Mouse (Mus musculus) thymus, adult 2 months (tissue): ENCODE data around the gene Gid4. TPM values are rescaled to one million over a fixed set of nuclear protein-coding genes. Genes with fewer than 3 reads are reported as not detected.

Experiments used
- DNase-seq: peaks from one replicate; pipeline ENCODE4 v3.0.0; 2021
- H3K27ac ChIP-seq: fragments of 200-500 bp; 2 replicates; pipeline ENCODE4 v1.5.1; 2012; ENCODE audit warnings: low read length, control low read depth; ENCODE audit not compliant: control insufficient read depth, insufficient read depth
- H3K27me3 ChIP-seq: fragments of 200-500 bp; 2 replicates; pipeline ENCODE4 v1.6.1; 2012; ENCODE audit warnings: mild to moderate bottlenecking, low read length, moderate library complexity, mixed read lengths; ENCODE audit not compliant: control insufficient read depth, insufficient read depth
- H3K36me3 ChIP-seq: fragments of 200-500 bp; 2 replicates; pipeline ENCODE4 v1.6.1; 2012; ENCODE audit warnings: mild to moderate bottlenecking, low read length, moderate library complexity; ENCODE audit not compliant: control insufficient read depth, insufficient read depth
- H3K4me1 ChIP-seq: fragments of 200-500 bp; replicated peaks from 2 replicates; pipeline ENCODE4 v1.6.1; 2012; ENCODE audit warnings: low read length; ENCODE audit not compliant: control insufficient read depth, insufficient read depth
- H3K4me3 ChIP-seq: fragments of 200-500 bp; 2 replicates; pipeline ENCODE4 v1.5.1; 2012; ENCODE audit warnings: mild to moderate bottlenecking, low read length, control low read depth, moderate library complexity; ENCODE audit not compliant: control insufficient read depth, insufficient read depth
- CTCF ChIP-seq: fragments of 200-500 bp; IDR thresholded peaks from 2 replicates; pipeline ENCODE4 v1.5.1; 2012; ENCODE audit warnings: mild to moderate bottlenecking, control low read depth, low read length, moderate library complexity, borderline replicate concordance; ENCODE audit not compliant: control insufficient read depth, poor library complexity, insufficient read depth; ENCODE audit errors: extremely low read depth
- POLR2A ChIP-seq: fragments of 200-500 bp; IDR thresholded peaks from 2 replicates; pipeline ENCODE4 v1.6.1; 2012; ENCODE audit warnings: mild to moderate bottlenecking, low read length, control low read depth, moderate library complexity; ENCODE audit not compliant: control insufficient read depth, poor library complexity, insufficient read depth; ENCODE audit errors: extremely low read depth
- WGBS: fragments of 180-500 bp; shearing (Covaris S2); methylation state at CpG from one replicate; pipeline ENCODE4 v1.1.7; 2018; 5-methylcytosine and 5-hydroxymethylcytosine counted together
- polyA plus RNA-seq: library from polyadenylated mRNA; depleted of rRNA; stranded (reverse); fragments of >200 nt; gene quantifications from 2 replicates; pipeline ENCODE4 v1.2.3, GENCODE M21; 2012

The Gid4 gene
- polyA plus RNA-seq, 1 experiment: 20.3 TPM

- Histone ChIP-seq H3K4me1 (no peaks in the 10 kb centered on the region), H3K27me3 (no peaks in the 10 kb centered on the region), H3K4me3 (no peak overlapping the region), H3K36me3 (peaks cover 43% of the 10 kb centered on the region), H3K27ac (no peak overlapping the region)
- TF ChIP-seq POLR2A: no peak
- no peak for TF ChIP-seq CTCF
- no peak for DNase-seq
- WGBS: 96% methylated on average over 1 of the region's 1 CpGs
Observed at GRCm38 (mm10) chr11:60406606-60407005, 10.3 kb upstream of the Gid4 start.

- Histone ChIP-seq H3K4me1 (peaks cover 8% of the 10 kb centered on the region), H3K27me3 (no peaks in the 10 kb centered on the region), H3K27ac (no peak overlapping the region), H3K36me3 (peaks cover 19% of the 10 kb centered on the region; the same call in 1 of the 2 replicates), H3K4me3 (no peak overlapping the region)
- WGBS: 5% methylated on average over 3 of the region's 3 CpGs
- peak; percentile 61 for DNase-seq
- no peak for TF ChIP-seq CTCF
- no peak for TF ChIP-seq POLR2A
Observed at GRCm38 (mm10) chr11:60412173-60412572, 4.8 kb upstream of the Gid4 start.

- Histone ChIP-seq H3K27ac (no peak overlapping the region), H3K4me1 (peaks cover 10% of the 10 kb centered on the region), H3K36me3 (peaks cover 12% of the 10 kb centered on the region; the same call in 1 of the 2 replicates), H3K27me3 (no peaks in the 10 kb centered on the region), H3K4me3 (no peak overlapping the region)
- TF ChIP-seq CTCF (no peak), POLR2A (no peak)
- no peak for DNase-seq
- 95% methylated on average over 2 of the region's 2 CpGs for WGBS
Observed at GRCm38 (mm10) chr11:60412921-60413320, 4.0 kb upstream of the Gid4 start.

GRCm38 (mm10) chr11:60416590-60416962, 369 bp upstream of the Gid4 start:
- TF ChIP-seq POLR2A (no peak), CTCF (no peak)
- Histone ChIP-seq H3K4me3 (peak overlapping the region; percentile 87), H3K4me1 (peaks cover 16% of the 10 kb centered on the region), H3K36me3 (no peaks in the 10 kb centered on the region), H3K27ac (no peak overlapping the region), H3K27me3 (no peaks in the 10 kb centered on the region)
- WGBS: under 1% methylated on average over 21 of the region's 21 CpGs
- no peak for DNase-seq

- Histone ChIP-seq H3K4me3 (peak within 1 kb of the TSS; percentile 88), H3K36me3 (no peaks in the 10 kb centered on the region), H3K4me1 (peaks cover 16% of the 10 kb centered on the region), H3K27me3 (no peaks in the 10 kb centered on the region), H3K27ac (no peak within 1 kb of the TSS)
- WGBS: under 1% methylated on average over 39 of the region's 39 CpGs
- no peak for DNase-seq
- TF ChIP-seq POLR2A (no peak), CTCF (no peak)
Observed at GRCm38 (mm10) chr11:60417717-60418472, 950 bp downstream of the Gid4 start, which contains the start of gene Atpaf2. TSS of gene Atpaf2 (minus strand) at chr11:60418457.

GRCm38 (mm10) chr11:60418473-60418803, 1.5 kb downstream of the Gid4 start:
- Histone ChIP-seq H3K4me1 (peaks cover 16% of the 10 kb centered on the region), H3K27me3 (no peaks in the 10 kb centered on the region), H3K27ac (no peak overlapping the region), H3K4me3 (peak overlapping the region; percentile 88), H3K36me3 (no peaks in the 10 kb centered on the region)
- DNase-seq: peak; percentile 19
- TF ChIP-seq POLR2A (no peak), CTCF (no peak)
- WGBS: 8% methylated on average over 6 of the region's 6 CpGs
